Mouse (Mus musculus) embryonic facial prominence, embryonic 13.5 days (tissue): ENCODE measurements at regions not wholly inside any gene's neighbourhood (a gene's known extent, or its start where the extent isn't known, plus 50 kb on each side); places are given as distances from the start of the nearest gene placed in this dataset.

Experiments
- ATAC-seq: fragments of 200-750 bp; cut with Nextera tagmentation; 2 replicates; pipeline ENCODE4 v1.8.0; 2017; ENCODE audit warnings: low read depth; ENCODE audit not compliant: insufficient number of reproducible peaks, insufficient read depth, low FRiP score, low TSS enrichment
- H3K27ac ChIP-seq: fragments of 300-500 bp; sonication (generic); 2 replicates; pipeline ENCODE4 v1.5.1; 2015; ENCODE audit warnings: moderate library complexity, mild to moderate bottlenecking, inconsistent platforms
- H3K27me3 ChIP-seq: fragments of 300-500 bp; sonication (generic); 2 replicates; pipeline ENCODE4 v1.6.1; 2015; ENCODE audit warnings: mild to moderate bottlenecking, inconsistent platforms
- H3K36me3 ChIP-seq: fragments of 300-500 bp; sonication (generic); 2 replicates; pipeline ENCODE4 v1.6.1; 2015; ENCODE audit warnings: mild to moderate bottlenecking, inconsistent platforms
- H3K4me1 ChIP-seq: fragments of 300-500 bp; sonication (generic); 2 replicates; pipeline ENCODE4 v1.6.1; 2015; ENCODE audit warnings: inconsistent platforms
- H3K4me2 ChIP-seq: fragments of 300-500 bp; sonication (generic); 2 replicates; pipeline ENCODE4 v1.6.1; 2015; ENCODE audit warnings: moderate library complexity, mild to moderate bottlenecking, inconsistent platforms
- H3K4me3 ChIP-seq: fragments of 300-500 bp; sonication (generic); 2 replicates; pipeline ENCODE4 v1.5.1; 2015; ENCODE audit warnings: mild to moderate bottlenecking, inconsistent platforms
- H3K9ac ChIP-seq: fragments of 300-500 bp; sonication (generic); 2 replicates; pipeline ENCODE4 v1.6.1; 2015; ENCODE audit warnings: mild to moderate bottlenecking, inconsistent platforms
- H3K9me3 ChIP-seq: fragments of 300-500 bp; sonication (generic); 2 replicates; pipeline ENCODE4 v1.6.1; 2016; ENCODE audit warnings: inconsistent platforms
- WGBS: fragments of 180-500 bp; shearing (Covaris S2); methylation state at CpG from one replicate; pipeline ENCODE4 v1.1.7; 2015; ENCODE audit warnings: mixed read lengths; 5-methylcytosine and 5-hydroxymethylcytosine counted together

GRCm38 (mm10) chr13:42522553-42522952 is 157.9 kb upstream of the Phactr1 start:
- H3K4me3 ChIP-seq = no peak overlapping the region
- no peaks in the 10 kb centered on the region for H3K36me3 ChIP-seq
- H3K4me2 ChIP-seq = no peak overlapping the region
- H3K4me1 ChIP-seq = peaks cover 7% of the 10 kb centered on the region; the same call in 1 of the 2 replicates
- no peak for ATAC-seq
- H3K27ac ChIP-seq = no peak overlapping the region
- no peak overlapping the region for H3K9ac ChIP-seq
- no peaks in the 10 kb centered on the region for H3K27me3 ChIP-seq
- no peaks in the 10 kb centered on the region for H3K9me3 ChIP-seq

- ATAC-seq = no peak
- Histone ChIP-seq H3K36me3 (no peaks in the 10 kb centered on the region), H3K9ac (no peak overlapping the region), H3K27ac (no peak overlapping the region), H3K4me1 (peaks cover 7% of the 10 kb centered on the region; the same call in 1 of the 2 replicates), H3K27me3 (no peaks in the 10 kb centered on the region), H3K4me3 (no peak overlapping the region), H3K4me2 (no peak overlapping the region), H3K9me3 (no peaks in the 10 kb centered on the region)
- 56% methylated on average over 4 of the region's 4 CpGs for WGBS
These were observed 154.3 kb upstream of the Phactr1 start for GRCm38 (mm10) chr13:42526163-42526562.

- no peaks in the 10 kb centered on the region for H3K27me3 ChIP-seq
- 39% methylated on average over 8 of the region's 8 CpGs for WGBS
- no peak for ATAC-seq
These were observed 153.5 kb upstream of the Phactr1 start for GRCm38 (mm10) chr13:42526966-42527365.

DNA sequence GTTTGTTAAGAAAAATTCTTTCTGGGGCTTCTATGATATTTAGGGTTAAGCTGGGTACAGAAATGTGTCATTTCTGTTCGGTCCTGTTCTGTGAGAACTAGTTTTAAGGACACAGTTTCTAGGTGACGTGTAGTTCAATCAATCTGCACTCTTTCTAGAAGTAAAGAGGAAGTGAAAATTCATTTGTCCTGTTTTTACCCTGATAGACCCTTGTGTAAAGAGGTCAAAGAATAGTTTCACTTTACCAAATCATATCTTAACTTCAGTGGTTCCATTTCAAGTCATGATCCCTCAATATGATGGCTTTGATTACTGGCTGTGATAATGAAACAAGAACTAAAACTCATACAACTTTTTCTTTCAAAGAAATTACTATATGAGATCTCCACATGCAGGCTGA is 152.3 kb upstream of the Phactr1 start:
- no peak overlapping the region for H3K4me3 ChIP-seq
- H3K9me3 ChIP-seq = no peaks in the 10 kb centered on the region
- H3K36me3 ChIP-seq = no peaks in the 10 kb centered on the region
- H3K9ac ChIP-seq = no peak overlapping the region
- H3K4me2 ChIP-seq = no peak overlapping the region
- H3K27me3 ChIP-seq = no peaks in the 10 kb centered on the region
- peaks cover 7% of the 10 kb centered on the region; the same call in 1 of the 2 replicates for H3K4me1 ChIP-seq
- ATAC-seq = no peak
- WGBS = 87% methylated on average over 2 of the region's 2 CpGs
- no peak overlapping the region for H3K27ac ChIP-seq

More at GRCm38 (mm10) chr13:42526966-42527365, 153.5 kb upstream of the Phactr1 start:
- Histone ChIP-seq H3K4me2 (no peak overlapping the region), H3K9me3 (no peaks in the 10 kb centered on the region), H3K4me3 (no peak overlapping the region), H3K4me1 (peaks cover 7% of the 10 kb centered on the region; the same call in 1 of the 2 replicates), H3K9ac (no peak overlapping the region), H3K27ac (no peak overlapping the region), H3K36me3 (no peaks in the 10 kb centered on the region)

DNA sequence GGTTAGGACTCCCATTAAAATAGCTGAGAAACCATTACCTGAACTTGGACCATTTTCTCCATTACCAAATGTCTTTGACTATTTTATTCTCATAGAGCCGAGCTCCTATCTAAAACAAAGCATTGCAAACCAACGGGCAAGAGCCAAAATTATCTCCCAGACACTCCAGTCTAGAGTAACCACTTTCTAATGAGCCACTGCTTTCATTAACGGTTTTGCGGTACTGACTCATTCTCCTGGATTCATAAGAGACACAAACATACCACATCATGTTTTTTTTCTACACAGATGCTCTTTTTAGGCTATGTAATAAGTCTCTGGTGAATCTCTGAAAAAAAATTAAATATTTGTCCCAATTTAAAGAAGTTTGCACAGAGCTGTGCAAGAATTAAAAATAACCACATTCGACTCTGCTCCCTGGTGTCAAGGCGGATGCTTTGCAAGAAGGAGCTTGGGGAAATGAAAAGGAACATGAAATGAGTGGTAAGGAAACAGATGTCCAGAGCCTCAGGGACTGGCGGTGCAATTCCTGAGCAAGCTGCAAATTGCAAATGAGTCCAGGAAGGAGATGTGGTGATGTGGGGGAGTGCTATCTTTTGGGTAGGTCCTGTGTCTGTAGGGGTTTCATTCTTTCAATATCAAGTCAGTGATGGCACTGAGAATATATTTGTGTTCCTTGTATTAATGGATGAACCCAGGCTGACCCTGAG is 143.8 kb upstream of the Phactr1 start:
- 64% methylated on average over 7 of the region's 7 CpGs for WGBS

GRCm38 (mm10) chr13:42538046-42538445 is 142.4 kb upstream of the Phactr1 start:
- Histone ChIP-seq H3K27me3 (no peaks in the 10 kb centered on the region), H3K4me1 (peaks cover 2% of the 10 kb centered on the region; the same call in 1 of the 2 replicates), H3K9me3 (no peaks in the 10 kb centered on the region), H3K9ac (no peak overlapping the region), H3K27ac (no peak overlapping the region), H3K4me2 (no peak overlapping the region), H3K4me3 (no peak overlapping the region), H3K36me3 (no peaks in the 10 kb centered on the region)
- 85% methylated on average over 2 of the region's 2 CpGs for WGBS
- ATAC-seq = no peak

More for the DNA sequence above, 143.8 kb upstream of the Phactr1 start:
- H3K4me3 ChIP-seq = no peak overlapping the region
- H3K9me3 ChIP-seq = no peaks in the 10 kb centered on the region
- H3K9ac ChIP-seq = no peak overlapping the region
- no peak overlapping the region for H3K4me2 ChIP-seq
- no peaks in the 10 kb centered on the region for H3K4me1 ChIP-seq
- no peaks in the 10 kb centered on the region for H3K27me3 ChIP-seq
- no peak overlapping the region for H3K27ac ChIP-seq
- no peak for ATAC-seq
- no peaks in the 10 kb centered on the region for H3K36me3 ChIP-seq

- Histone ChIP-seq H3K36me3 (no peaks in the 10 kb centered on the region), H3K4me1 (peaks cover 4% of the 10 kb centered on the region; the same call in 1 of the 2 replicates), H3K4me2 (no peak overlapping the region), H3K27me3 (no peaks in the 10 kb centered on the region), H3K4me3 (no peak overlapping the region), H3K27ac (no peak overlapping the region), H3K9me3 (no peaks in the 10 kb centered on the region), H3K9ac (no peak overlapping the region)
- no peak for ATAC-seq
- WGBS = 68% methylated on average over 4 of the region's 4 CpGs
These were observed 135.8 kb upstream of the Phactr1 start for GRCm38 (mm10) chr13:42544536-42545094.

- ATAC-seq = no peak
- H3K4me2 ChIP-seq = no peak overlapping the region
These were observed 134.0 kb upstream of the Phactr1 start for GRCm38 (mm10) chr13:42546389-42546788.

GRCm38 (mm10) chr13:42546851-42547250 is 133.6 kb upstream of the Phactr1 start:
- Histone ChIP-seq H3K9ac (no peak overlapping the region), H3K4me1 (peaks cover 4% of the 10 kb centered on the region; the same call in 1 of the 2 replicates), H3K27me3 (no peaks in the 10 kb centered on the region), H3K27ac (no peak overlapping the region), H3K9me3 (no peaks in the 10 kb centered on the region), H3K36me3 (no peaks in the 10 kb centered on the region), H3K4me2 (no peak overlapping the region), H3K4me3 (no peak overlapping the region)
- WGBS = 82% methylated on average over 10 of the region's 10 CpGs
- ATAC-seq = no peak

More at GRCm38 (mm10) chr13:42546389-42546788, 134.0 kb upstream of the Phactr1 start:
- 72% methylated on average over 4 of the region's 4 CpGs for WGBS
- Histone ChIP-seq H3K27ac (no peak overlapping the region), H3K4me1 (peaks cover 4% of the 10 kb centered on the region; the same call in 1 of the 2 replicates), H3K9me3 (no peaks in the 10 kb centered on the region), H3K27me3 (no peaks in the 10 kb centered on the region), H3K4me3 (no peak overlapping the region), H3K36me3 (no peaks in the 10 kb centered on the region), H3K9ac (no peak overlapping the region)

DNA sequence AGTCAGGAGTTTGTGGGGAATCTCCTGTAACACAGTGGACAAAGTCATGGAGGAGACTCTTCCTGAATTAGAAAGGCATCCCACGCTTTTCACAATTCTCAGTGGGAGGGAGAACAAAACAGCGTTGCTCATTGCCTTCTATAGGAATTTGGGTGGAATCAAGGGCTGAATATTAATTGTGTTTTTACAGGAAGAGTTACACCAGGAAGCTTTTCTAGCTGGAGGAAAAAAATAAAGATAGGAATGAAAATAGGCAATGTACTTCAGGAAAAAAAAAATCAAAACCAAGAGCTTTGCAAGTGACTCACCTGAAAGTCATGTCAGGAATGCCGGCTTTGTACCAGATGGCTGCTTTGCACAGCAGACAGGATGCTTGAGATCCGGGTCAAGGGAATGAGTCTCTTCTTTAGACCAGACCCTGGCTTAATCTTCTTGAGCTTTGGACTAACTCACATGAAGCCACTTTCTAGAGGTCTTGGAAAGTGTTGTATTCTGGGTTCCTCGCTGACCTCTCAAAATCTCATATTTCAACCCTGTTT is 131.3 kb upstream of the Phactr1 start:
- Histone ChIP-seq H3K9ac (no peak overlapping the region), H3K27ac (no peak overlapping the region), H3K27me3 (no peaks in the 10 kb centered on the region), H3K9me3 (no peaks in the 10 kb centered on the region), H3K36me3 (no peaks in the 10 kb centered on the region), H3K4me2 (no peak overlapping the region), H3K4me1 (peaks cover 5% of the 10 kb centered on the region; the same call in 1 of the 2 replicates), H3K4me3 (no peak overlapping the region)
- WGBS = 65% methylated on average over 5 of the region's 5 CpGs
- ATAC-seq = no peak

DNA sequence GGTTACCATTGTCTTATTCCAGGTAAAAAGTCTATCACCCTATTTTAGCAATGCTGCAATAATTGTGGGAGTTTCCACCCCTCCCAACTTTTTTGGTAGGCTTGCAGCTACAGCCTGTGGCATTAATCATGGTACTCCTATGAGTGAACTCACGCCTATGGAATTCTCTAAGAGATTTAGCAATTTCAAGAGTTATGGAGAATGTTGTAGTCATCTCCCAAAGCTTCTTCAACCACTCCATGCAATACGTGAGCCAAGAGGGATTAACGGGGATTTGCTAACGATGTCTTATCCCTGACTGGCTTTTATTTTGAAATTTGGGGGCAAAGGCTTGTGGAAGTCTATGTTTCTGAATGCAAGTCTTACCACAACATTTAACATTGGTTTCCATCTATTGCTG is 125.5 kb upstream of the Phactr1 start:
- no peak overlapping the region for H3K4me3 ChIP-seq
- peaks cover 5% of the 10 kb centered on the region; the same call in 1 of the 2 replicates for H3K4me1 ChIP-seq
- H3K27ac ChIP-seq = no peak overlapping the region
- ATAC-seq = no peak
- H3K4me2 ChIP-seq = no peak overlapping the region
- 79% methylated on average over 4 of the region's 4 CpGs for WGBS
- H3K36me3 ChIP-seq = no peaks in the 10 kb centered on the region
- H3K9me3 ChIP-seq = no peaks in the 10 kb centered on the region
- no peaks in the 10 kb centered on the region for H3K27me3 ChIP-seq
- H3K9ac ChIP-seq = no peak overlapping the region

DNA sequence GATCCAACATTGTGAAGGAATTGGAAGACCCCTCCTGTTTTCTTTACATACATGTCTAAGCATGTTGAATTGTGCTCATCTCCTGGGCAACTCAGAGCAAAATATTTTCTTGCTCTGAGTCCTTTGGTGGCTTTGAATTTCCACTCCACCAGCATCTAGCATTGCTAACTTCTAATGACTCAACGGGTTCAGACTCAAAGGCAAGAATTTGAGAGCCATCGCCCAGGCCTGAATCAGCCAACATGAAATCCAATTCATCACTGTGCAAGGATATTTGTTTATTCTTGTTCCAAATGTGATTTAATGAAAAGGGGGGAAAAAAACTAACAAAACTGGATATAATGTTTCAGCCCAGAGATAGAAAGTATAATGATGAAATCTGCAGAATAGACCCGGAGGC is 121.9 kb upstream of the Phactr1 start:
- H3K27ac ChIP-seq = no peak overlapping the region
- H3K27me3 ChIP-seq = no peaks in the 10 kb centered on the region
- H3K4me3 ChIP-seq = no peak overlapping the region
- no peak overlapping the region for H3K9ac ChIP-seq
- 84% methylated on average over 3 of the region's 3 CpGs for WGBS
- H3K4me2 ChIP-seq = no peak overlapping the region
- no peaks in the 10 kb centered on the region for H3K36me3 ChIP-seq
- H3K4me1 ChIP-seq = no peaks in the 10 kb centered on the region
- no peaks in the 10 kb centered on the region for H3K9me3 ChIP-seq
- no peak for ATAC-seq
